Mouse (Mus musculus) spleen, adult 2 months (tissue): ENCODE results near the gene Smndc1. TPM values are rescaled to one million over a fixed set of nuclear protein-coding genes. Genes with fewer than 3 reads are reported as not detected.

Source experiments
- DNase-seq, 2 experiments: peaks; one replicate each; pipeline versions ENCODE4 v3.0.0 to v3.0.0-alpha.2; 2012 to 2021; ENCODE audit warnings: low spot score in 2 of 2, low read depth in 1 of 2
- H3K27ac ChIP-seq: fragments of 200-500 bp; 2 replicates; pipeline ENCODE4 v1.5.1; 2012; ENCODE audit warnings: low read length, inconsistent platforms; ENCODE audit not compliant: insufficient read depth
- H3K27me3 ChIP-seq: fragments of 200-500 bp; 2 replicates; pipeline ENCODE4 v1.6.1; 2012; ENCODE audit warnings: mild to moderate bottlenecking, moderate library complexity, low read length, inconsistent platforms; ENCODE audit not compliant: control insufficient read depth, insufficient read depth
- H3K36me3 ChIP-seq: fragments of 200-500 bp; 2 replicates; pipeline ENCODE4 v1.6.1; 2012; ENCODE audit warnings: mild to moderate bottlenecking, low read length, inconsistent platforms; ENCODE audit not compliant: control insufficient read depth, insufficient read depth
- H3K4me1 ChIP-seq: fragments of 200-500 bp; 2 replicates; pipeline ENCODE4 v1.6.1; 2011; ENCODE audit warnings: inconsistent platforms; ENCODE audit not compliant: control insufficient read depth, insufficient read depth, insufficient read length
- H3K4me3 ChIP-seq: fragments of 200-500 bp; 2 replicates; pipeline ENCODE4 v1.5.1; 2011; ENCODE audit warnings: mild to moderate bottlenecking, inconsistent platforms; ENCODE audit not compliant: insufficient read depth, insufficient read length; ENCODE audit errors: extremely low read depth
- CTCF ChIP-seq: fragments of 200-500 bp; IDR thresholded peaks from 2 replicates; pipeline ENCODE4 v1.5.1; 2011; ENCODE audit warnings: mild to moderate bottlenecking, inconsistent platforms; ENCODE audit not compliant: insufficient read depth, insufficient read length, insufficient replicate concordance; ENCODE audit errors: extremely low read depth
- POLR2A ChIP-seq: fragments of 200-500 bp; IDR thresholded peaks from 2 replicates; pipeline ENCODE4 v1.6.1; 2011; ENCODE audit warnings: low read depth, low read length, inconsistent platforms
- WGBS: fragments of 180-500 bp; shearing (Covaris S2); methylation state at CpG from one replicate; pipeline ENCODE4 v1.1.7; 2018; 5-methylcytosine and 5-hydroxymethylcytosine counted together
- polyA plus RNA-seq: library from polyadenylated mRNA; depleted of rRNA; stranded (reverse); fragments of >200 nt; gene quantifications from 2 replicates; pipeline ENCODE4 v1.2.3, GENCODE M21; 2012; rRNA removed

Gene Smndc1
- 3.1 and 3.6 TPM in 2 replicates for polyA plus RNA-seq

GRCm38 (mm10) chr19:53390495-53391007, at the start of gene Smndc1:
Smndc1 (minus strand) TSS chr19:53390578.
- Histone ChIP-seq H3K27me3 (no peaks in the 10 kb centered on the region), H3K4me3 (peak within 1 kb of the TSS; percentile 82), H3K27ac (peak within 1 kb of the TSS; percentile 92), H3K36me3 (peaks cover 10% of the 10 kb centered on the region), H3K4me1 (peaks cover 8% of the 10 kb centered on the region; the same call in 1 of the 2 replicates)
- under 1% methylated on average over 48 of the region's 48 CpGs for WGBS
- peak; percentile 99 to 100 for DNase-seq
- TF ChIP-seq POLR2A (peak; percentile 65), CTCF (no peak)

GRCm38 (mm10) chr19:53439340-53439739, 49.0 kb upstream of the Smndc1 start:
- Histone ChIP-seq H3K36me3 (no peaks in the 10 kb centered on the region), H3K4me3 (no peak overlapping the region), H3K4me1 (peaks cover 66% of the 10 kb centered on the region; the same call in 1 of the 2 replicates), H3K27me3 (no peaks in the 10 kb centered on the region), H3K27ac (no peak overlapping the region)
- DNase-seq: no peak
- 85% methylated on average over 7 of the region's 7 CpGs for WGBS
- TF ChIP-seq CTCF: no peak
- no peak for TF ChIP-seq POLR2A

- WGBS: 80% methylated on average over 8 of the region's 8 CpGs
Measured at GRCm38 (mm10) chr19:53437991-53438390, 47.6 kb upstream of the Smndc1 start.

GRCm38 (mm10) chr19:53437311-53437958, 47.1 kb upstream of the Smndc1 start:
- DNase-seq: no peak
- no peak overlapping the region for H3K27ac ChIP-seq
- TF ChIP-seq POLR2A (no peak), CTCF (no peak)
- no peaks in the 10 kb centered on the region for H3K27me3 ChIP-seq
- H3K4me1 ChIP-seq: peaks cover 66% of the 10 kb centered on the region; the same call in 1 of the 2 replicates
- H3K4me3 ChIP-seq: no peak overlapping the region
- no peaks in the 10 kb centered on the region for H3K36me3 ChIP-seq
- 85% methylated on average over 8 of the region's 8 CpGs for WGBS

More at GRCm38 (mm10) chr19:53437991-53438390, 47.6 kb upstream of the Smndc1 start:
- no peak for DNase-seq
- peaks cover 66% of the 10 kb centered on the region; the same call in 1 of the 2 replicates for H3K4me1 ChIP-seq
- no peak overlapping the region for H3K4me3 ChIP-seq
- TF ChIP-seq POLR2A: no peak
- TF ChIP-seq CTCF: no peak
- no peak overlapping the region for H3K27ac ChIP-seq
- no peaks in the 10 kb centered on the region for H3K36me3 ChIP-seq
- no peaks in the 10 kb centered on the region for H3K27me3 ChIP-seq

- TF ChIP-seq POLR2A: no peak
- TF ChIP-seq CTCF: no peak; the same call in 1 of the 2 replicates
- WGBS: 41% methylated on average over 10 of the region's 10 CpGs
- peak; percentile 58 to 77 for DNase-seq
- H3K27me3 ChIP-seq: no peaks in the 10 kb centered on the region
- H3K4me3 ChIP-seq: no peak overlapping the region
- peaks cover 46% of the 10 kb centered on the region; the same call in 1 of the 2 replicates for H3K4me1 ChIP-seq
- peak overlapping the region; percentile 62 for H3K27ac ChIP-seq
- no peaks in the 10 kb centered on the region for H3K36me3 ChIP-seq
Measured at GRCm38 (mm10) chr19:53433949-53434689, 43.7 kb upstream of the Smndc1 start.

GRCm38 (mm10) chr19:53431003-53431402, 40.6 kb upstream of the Smndc1 start:
- TF ChIP-seq CTCF (no peak), POLR2A (no peak)
- Histone ChIP-seq H3K4me3 (no peak overlapping the region), H3K27me3 (no peaks in the 10 kb centered on the region), H3K4me1 (peaks cover 29% of the 10 kb centered on the region; the same call in 1 of the 2 replicates), H3K36me3 (no peaks in the 10 kb centered on the region), H3K27ac (no peak overlapping the region)
- DNase-seq: no peak
- 93% methylated on average over 11 of the region's 11 CpGs for WGBS
